Mouse (Mus musculus): ENCODE measurements at regions not wholly inside any gene's neighbourhood (a gene's known extent, or its start where the extent isn't known, plus 50 kb on each side); places are given as distances from the start of the nearest gene placed in this dataset.

- TF ChIP-seq CTCF (IDR thresholded peaks at IDR 0.05; ENCODE audit: low read depth) (no peak), EP300 (optimal IDR thresholded peaks at IDR 0.05) (no peak)
These were observed 121.5 kb upstream of the Cdk6 start for GRCm38 (mm10) chr5:3219770-3220169.
